Mouse (Mus musculus): ENCODE measurements around the gene Ccndbp1. TPM values are rescaled to one million over a fixed set of nuclear protein-coding genes. Genes with fewer than 3 reads are reported as not detected.
A peak's percentile ranks its signal among the peaks of the same experiment; 100 is the strongest.

The Ccndbp1 gene
- polyA plus RNA-seq (2014; fragmentation: Nextera tagmentation; extraction: Ambion mirVana), result 32.9 and 36.1 TPM in 2 replicates

GRCm38 (mm10) chr2:121007925-121008663, at the start of gene Ccndbp1:
Gene Ccndbp1, plus strand, starts transcription at chr2:121008403.
- H3K4me2 ChIP-seq, result peak within 1 kb of the TSS; percentile 75
- no peaks in the 10 kb centered on the region for H3K9me3 ChIP-seq (ENCODE audit: low read depth, low read length)
- H3K27me3 ChIP-seq (ENCODE audit: insufficient read depth, low read length), result no peaks in the 10 kb centered on the region
- peak within 1 kb of the TSS; percentile 28; the same call in 1 of the 2 replicates for H3K27ac ChIP-seq (ENCODE audit: low read depth)
- H3K4me1 ChIP-seq (ENCODE audit: insufficient read depth), result no peaks in the 10 kb centered on the region
- WGBS, result 2% methylated on average over 32 of the region's 34 CpGs
- DNase-seq (peak; percentile 96), ATAC-seq (ENCODE audit: insufficient read depth) (peak; percentile 98)
- H3K4me3 ChIP-seq (ENCODE audit: low read depth, low read length), result peak within 1 kb of the TSS; percentile 71
- H3K36me3 ChIP-seq (ENCODE audit: insufficient read depth), result 0 out of 2 replicates have a peak, but pooled peaks cover 11% of the 10 kb centered on the region
- H3K9ac ChIP-seq, result peak within 1 kb of the TSS; percentile 61
- no peak for TF ChIP-seq CTCF (IDR thresholded peaks at IDR 0.05; ENCODE audit: low read depth)

GRCm38 (mm10) chr2:120959363-120959762, 48.8 kb upstream of the Ccndbp1 start:
- H3K9me3 ChIP-seq (ENCODE audit: low read depth, low read length), result no peaks in the 10 kb centered on the region
- H3K4me1 ChIP-seq (ENCODE audit: insufficient read depth), result 0 out of 2 replicates have a peak, but pooled peaks cover 2% of the 10 kb centered on the region
- H3K4me3 ChIP-seq (ENCODE audit: low read depth, low read length), result no peak overlapping the region
- ATAC-seq (ENCODE audit: insufficient read depth), result no peak
- H3K36me3 ChIP-seq (ENCODE audit: insufficient read depth), result peaks cover 26% of the 10 kb centered on the region
- H3K27me3 ChIP-seq (ENCODE audit: insufficient read depth, low read length), result no peaks in the 10 kb centered on the region
- H3K9ac ChIP-seq, result no peak overlapping the region
- WGBS, result 71% methylated on average over 2 of the region's 2 CpGs
- no peak overlapping the region; the same call in 1 of the 2 replicates for H3K27ac ChIP-seq (ENCODE audit: low read depth)
- DNase-seq, result no peak
- no peak overlapping the region for H3K4me2 ChIP-seq
- no peak for TF ChIP-seq CTCF (IDR thresholded peaks at IDR 0.05; ENCODE audit: low read depth)

DNA sequence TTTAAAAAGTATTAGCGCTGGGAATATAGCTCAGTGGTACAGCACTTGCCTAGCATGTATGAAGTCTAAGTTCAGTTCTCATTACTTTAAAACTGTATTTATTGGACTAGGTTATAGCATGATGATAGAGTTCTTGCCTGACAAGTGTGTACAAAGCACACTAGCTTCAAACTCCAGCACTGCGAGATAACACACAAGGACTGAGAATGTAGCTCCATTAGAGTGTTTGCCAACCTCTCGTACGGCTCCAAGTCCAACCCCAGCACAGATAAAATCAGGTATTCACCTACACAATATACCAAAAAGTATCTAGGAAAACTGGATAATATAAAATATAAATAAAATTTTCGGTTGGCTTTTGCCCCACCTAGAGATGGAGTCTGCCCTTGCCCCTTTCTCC, 48.4 kb upstream of the Ccndbp1 start:
- TF ChIP-seq CTCF (IDR thresholded peaks at IDR 0.05; ENCODE audit: low read depth), result no peak
- Histone ChIP-seq H3K27me3 (ENCODE audit: insufficient read depth, low read length) (no peaks in the 10 kb centered on the region), H3K27ac (ENCODE audit: low read depth) (no peak overlapping the region), H3K36me3 (ENCODE audit: insufficient read depth) (peaks cover 22% of the 10 kb centered on the region), H3K9ac (no peak overlapping the region), H3K4me2 (no peak overlapping the region), H3K4me1 (ENCODE audit: insufficient read depth) (0 out of 2 replicates have a peak, but pooled peaks cover 2% of the 10 kb centered on the region), H3K9me3 (ENCODE audit: low read depth, low read length) (no peaks in the 10 kb centered on the region), H3K4me3 (ENCODE audit: low read depth, low read length) (no peak overlapping the region)
- no peak for DNase-seq
- no peak for ATAC-seq (ENCODE audit: insufficient read depth)
- WGBS, result 65% methylated on average over 5 of the region's 5 CpGs

- H3K9ac ChIP-seq, result no peak overlapping the region
- peaks cover 17% of the 10 kb centered on the region; the same call in 1 of the 2 replicates for H3K36me3 ChIP-seq (ENCODE audit: insufficient read depth)
- no peak overlapping the region for H3K4me3 ChIP-seq (ENCODE audit: low read depth, low read length)
- H3K4me2 ChIP-seq, result no peak overlapping the region
- H3K27me3 ChIP-seq (ENCODE audit: insufficient read depth, low read length), result no peaks in the 10 kb centered on the region
- DNase-seq, result no peak
- no peak for ATAC-seq (ENCODE audit: insufficient read depth)
- 62% methylated on average over 1 of the region's 1 CpGs for WGBS
- 0 out of 2 replicates have a peak, but pooled peaks cover 2% of the 10 kb centered on the region for H3K4me1 ChIP-seq (ENCODE audit: insufficient read depth)
- no peak for TF ChIP-seq CTCF (IDR thresholded peaks at IDR 0.05; ENCODE audit: low read depth)
- no peaks in the 10 kb centered on the region for H3K9me3 ChIP-seq (ENCODE audit: low read depth, low read length)
- H3K27ac ChIP-seq (ENCODE audit: low read depth), result no peak overlapping the region
Observed at GRCm38 (mm10) chr2:120960261-120960660, 47.9 kb upstream of the Ccndbp1 start.

DNA sequence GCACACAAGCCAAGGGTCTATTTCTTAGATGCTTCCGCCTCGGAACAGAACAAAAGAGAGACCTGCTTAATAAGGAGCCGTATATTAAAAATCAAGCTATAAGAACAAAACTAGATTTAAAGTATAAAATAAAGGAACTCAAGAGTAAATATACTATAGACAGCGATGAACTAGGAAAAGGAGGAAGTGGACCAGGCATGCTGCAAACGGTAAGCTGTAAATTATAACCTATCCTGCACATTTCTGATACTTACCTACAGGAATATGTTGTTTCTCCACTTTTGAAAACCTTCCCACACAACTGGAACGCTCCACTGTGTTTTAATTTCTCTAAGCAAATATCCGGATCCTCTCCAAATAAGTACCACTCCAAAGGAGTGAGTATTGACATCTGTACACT, 45.1 kb upstream of the Ccndbp1 start:
- no peaks in the 10 kb centered on the region for H3K9me3 ChIP-seq (ENCODE audit: low read depth, low read length)
- TF ChIP-seq CTCF (IDR thresholded peaks at IDR 0.05; ENCODE audit: low read depth), result no peak
- H3K27me3 ChIP-seq (ENCODE audit: insufficient read depth, low read length), result no peaks in the 10 kb centered on the region
- H3K9ac ChIP-seq, result no peak overlapping the region
- DNase-seq, result no peak
- H3K36me3 ChIP-seq (ENCODE audit: insufficient read depth), result peaks cover 17% of the 10 kb centered on the region; the same call in 1 of the 2 replicates
- no peak overlapping the region for H3K27ac ChIP-seq (ENCODE audit: low read depth)
- no peak for ATAC-seq (ENCODE audit: insufficient read depth)
- H3K4me3 ChIP-seq (ENCODE audit: low read depth, low read length), result no peak overlapping the region
- 73% methylated on average over 7 of the region's 7 CpGs for WGBS
- no peak overlapping the region for H3K4me2 ChIP-seq
- 0 out of 2 replicates have a peak, but pooled peaks cover 2% of the 10 kb centered on the region for H3K4me1 ChIP-seq (ENCODE audit: insufficient read depth)

DNA sequence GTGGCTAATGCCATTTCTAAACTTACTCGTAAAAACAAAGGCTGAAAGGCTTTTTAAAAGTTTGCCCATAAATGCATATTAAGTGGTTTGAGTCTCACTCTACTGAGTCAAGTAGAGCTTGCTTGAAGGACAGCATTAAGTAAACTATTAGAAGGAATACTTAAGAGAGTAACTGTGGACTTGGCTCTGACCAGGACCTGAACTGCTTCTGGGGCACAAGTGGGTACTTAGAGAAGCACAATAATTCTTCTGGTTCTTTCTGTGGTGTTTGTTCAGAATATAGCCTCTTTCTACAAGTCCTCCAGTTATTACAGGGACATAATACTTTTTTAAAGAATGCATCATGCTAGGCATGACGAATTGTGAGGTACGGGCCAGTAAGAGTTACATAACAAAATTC, 42.7 kb upstream of the Ccndbp1 start:
- Histone ChIP-seq H3K36me3 (ENCODE audit: insufficient read depth) (peaks cover 7% of the 10 kb centered on the region; the same call in 1 of the 2 replicates), H3K9me3 (ENCODE audit: low read depth, low read length) (no peaks in the 10 kb centered on the region), H3K4me3 (ENCODE audit: low read depth, low read length) (no peak overlapping the region), H3K4me2 (no peak overlapping the region), H3K9ac (no peak overlapping the region), H3K4me1 (ENCODE audit: insufficient read depth) (peaks cover 5% of the 10 kb centered on the region; the same call in 1 of the 2 replicates), H3K27me3 (ENCODE audit: insufficient read depth, low read length) (no peaks in the 10 kb centered on the region), H3K27ac (ENCODE audit: low read depth) (no peak overlapping the region)
- no peak for ATAC-seq (ENCODE audit: insufficient read depth)
- DNase-seq, result no peak
- WGBS, result 72% methylated on average over 3 of the region's 3 CpGs
- no peak for TF ChIP-seq CTCF (IDR thresholded peaks at IDR 0.05; ENCODE audit: low read depth)

DNA sequence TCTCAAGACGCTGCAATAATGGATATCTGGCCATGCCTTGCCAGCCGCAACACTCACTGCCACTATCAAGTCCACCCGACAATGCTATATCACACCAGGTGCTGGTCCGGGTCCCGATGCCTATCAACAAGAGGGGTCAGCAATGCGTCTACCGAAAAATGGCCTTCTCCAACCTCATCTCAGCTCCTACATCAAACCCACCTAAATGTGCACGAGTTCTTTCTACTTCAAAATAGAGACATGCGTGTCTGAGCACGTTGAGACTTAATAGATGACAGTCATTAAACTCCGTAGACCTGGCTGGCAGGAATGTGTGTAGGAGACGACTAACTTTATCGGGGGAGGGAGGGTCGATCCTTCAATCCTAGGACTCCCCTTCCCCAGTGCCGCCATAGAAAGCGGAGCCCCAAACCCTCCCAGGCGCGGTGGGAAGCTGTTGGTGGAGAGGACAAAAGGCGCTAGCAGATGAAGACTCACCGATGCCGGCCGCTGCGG, 38.1 kb upstream of the Ccndbp1 start:
- DNase-seq (no peak), ATAC-seq (ENCODE audit: insufficient read depth) (peak; percentile 56; the same call in 1 of the 2 replicates)
- under 1% methylated on average over 23 of the region's 23 CpGs for WGBS
- H3K4me1 ChIP-seq (ENCODE audit: insufficient read depth), result peaks cover 5% of the 10 kb centered on the region; the same call in 1 of the 2 replicates
- H3K36me3 ChIP-seq (ENCODE audit: insufficient read depth), result no peaks in the 10 kb centered on the region
- H3K9ac ChIP-seq, result peak overlapping the region; percentile 79
- no peaks in the 10 kb centered on the region for H3K27me3 ChIP-seq (ENCODE audit: insufficient read depth, low read length)
- peak overlapping the region; percentile 82 for H3K4me2 ChIP-seq
- no peaks in the 10 kb centered on the region for H3K9me3 ChIP-seq (ENCODE audit: low read depth, low read length)
- H3K4me3 ChIP-seq (ENCODE audit: low read depth, low read length), result peak overlapping the region; percentile 84
- TF ChIP-seq CTCF (IDR thresholded peaks at IDR 0.05; ENCODE audit: low read depth), result no peak
- H3K27ac ChIP-seq (ENCODE audit: low read depth), result peak overlapping the region; percentile 81
